Mouse (Mus musculus) embryonic facial prominence, embryonic 10.5 days (tissue): Measurements from ENCODE around the gene Lrrfip2. TPM values are rescaled to one million over a fixed set of nuclear protein-coding genes. Genes with fewer than 3 reads are reported as not detected.

ENCODE experiments used
- DNase-seq: peaks from one replicate; pipeline ENCODE4 v3.0.0-alpha.2; 2017; ENCODE audit warnings: low spot score
- H3K27ac ChIP-seq: fragments of 300-500 bp; sonication (generic); replicated peaks from 2 replicates; pipeline ENCODE4 v1.5.1; 2016; ENCODE audit warnings: mild to moderate bottlenecking
- H3K27me3 ChIP-seq: fragments of 300-500 bp; sonication (generic); replicated peaks from 2 replicates; pipeline ENCODE4 v1.6.1; 2016; ENCODE audit warnings: low read depth, mild to moderate bottlenecking; ENCODE audit not compliant: poor library complexity, severe bottlenecking
- H3K36me3 ChIP-seq: fragments of 300-500 bp; sonication (generic); replicated peaks from 2 replicates; pipeline ENCODE4 v1.6.1; 2016; ENCODE audit warnings: mild to moderate bottlenecking, moderate library complexity
- H3K4me1 ChIP-seq: fragments of 300-500 bp; sonication (generic); 2 replicates; pipeline ENCODE4 v1.6.1; 2016
- H3K4me3 ChIP-seq: fragments of 300-500 bp; sonication (generic); 2 replicates; pipeline ENCODE4 v1.5.1; 2016; ENCODE audit warnings: mild to moderate bottlenecking, moderate library complexity
- H3K9me3 ChIP-seq: fragments of 300-500 bp; sonication (generic); 2 replicates; pipeline ENCODE4 v1.6.1; 2016; ENCODE audit warnings: mild to moderate bottlenecking
- WGBS: fragments of 180-500 bp; shearing (Covaris S2); methylation state at CpG from one replicate; pipeline ENCODE4 v1.1.7; 2016; 5-methylcytosine and 5-hydroxymethylcytosine counted together
- polyA plus RNA-seq: library from polyadenylated mRNA; unstranded; fragments of >200 nt; fragmentation: Nextera tagmentation; extraction: Ambion mirVana; gene quantifications from 2 replicates; pipeline ENCODE4 v1.2.1, GENCODE M21; 2016

Lrrfip2 gene
- polyA plus RNA-seq, 1 experiment from 2014 or later: 38.6 TPM

GRCm38 (mm10) chr9:111184929-111185328 is 67.5 kb downstream of the Lrrfip2 start:
- 47% methylated on average over 4 of the region's 4 CpGs for WGBS
- Histone ChIP-seq H3K4me3 (no peak overlapping the region), H3K4me1 (peaks cover 7% of the 10 kb centered on the region), H3K9me3 (no peaks in the 10 kb centered on the region), H3K27ac (no peak overlapping the region), H3K36me3 (peaks cover 13% of the 10 kb centered on the region), H3K27me3 (no peaks in the 10 kb centered on the region)
- peak; percentile 19 for DNase-seq

- DNase-seq: no peak
- 90% methylated on average over 6 of the region's 6 CpGs for WGBS
Observed at GRCm38 (mm10) chr9:111186861-111187260, 69.5 kb downstream of the Lrrfip2 start.

GRCm38 (mm10) chr9:111188731-111189130 is 71.3 kb downstream of the Lrrfip2 start:
- H3K9me3 ChIP-seq: no peaks in the 10 kb centered on the region
- no peak for DNase-seq
- H3K36me3 ChIP-seq: peaks cover 44% of the 10 kb centered on the region
- peaks cover 7% of the 10 kb centered on the region for H3K4me1 ChIP-seq
- no peak overlapping the region for H3K4me3 ChIP-seq
- no peaks in the 10 kb centered on the region for H3K27me3 ChIP-seq
- H3K27ac ChIP-seq: no peak overlapping the region
- WGBS: 91% methylated on average over 7 of the region's 7 CpGs

More at GRCm38 (mm10) chr9:111186861-111187260, 69.5 kb downstream of the Lrrfip2 start:
- Histone ChIP-seq H3K27me3 (no peaks in the 10 kb centered on the region), H3K27ac (no peak overlapping the region), H3K36me3 (peaks cover 30% of the 10 kb centered on the region), H3K4me3 (no peak overlapping the region), H3K9me3 (no peaks in the 10 kb centered on the region), H3K4me1 (peaks cover 7% of the 10 kb centered on the region)

- WGBS: 95% methylated on average over 2 of the region's 2 CpGs
Observed at GRCm38 (mm10) chr9:111193211-111193610, 75.8 kb downstream of the Lrrfip2 start.

GRCm38 (mm10) chr9:111197116-111197515 is 79.7 kb downstream of the Lrrfip2 start:
- H3K9me3 ChIP-seq: no peaks in the 10 kb centered on the region
- no peak for DNase-seq
- no peaks in the 10 kb centered on the region for H3K27me3 ChIP-seq
- H3K27ac ChIP-seq: no peak overlapping the region
- peaks cover 21% of the 10 kb centered on the region; the same call in 1 of the 2 replicates for H3K36me3 ChIP-seq
- no peaks in the 10 kb centered on the region for H3K4me1 ChIP-seq
- WGBS: 93% methylated on average over 3 of the region's 3 CpGs
- H3K4me3 ChIP-seq: no peak overlapping the region

More at GRCm38 (mm10) chr9:111193211-111193610, 75.8 kb downstream of the Lrrfip2 start:
- no peak overlapping the region for H3K27ac ChIP-seq
- no peaks in the 10 kb centered on the region for H3K9me3 ChIP-seq
- H3K4me3 ChIP-seq: no peak overlapping the region
- no peaks in the 10 kb centered on the region for H3K27me3 ChIP-seq
- DNase-seq: no peak
- no peaks in the 10 kb centered on the region for H3K4me1 ChIP-seq
- H3K36me3 ChIP-seq: peaks cover 44% of the 10 kb centered on the region

GRCm38 (mm10) chr9:111197712-111198111 is 80.3 kb downstream of the Lrrfip2 start:
- WGBS: 96% methylated on average over 4 of the region's 4 CpGs
- H3K4me1 ChIP-seq: no peaks in the 10 kb centered on the region
- peaks cover 19% of the 10 kb centered on the region; the same call in 1 of the 2 replicates for H3K36me3 ChIP-seq
- no peaks in the 10 kb centered on the region for H3K27me3 ChIP-seq
- H3K4me3 ChIP-seq: no peak overlapping the region
- no peaks in the 10 kb centered on the region for H3K9me3 ChIP-seq
- no peak for DNase-seq
- H3K27ac ChIP-seq: no peak overlapping the region

GRCm38 (mm10) chr9:111198332-111198731 is 80.9 kb downstream of the Lrrfip2 start:
- Histone ChIP-seq H3K4me1 (no peaks in the 10 kb centered on the region), H3K27ac (no peak overlapping the region), H3K36me3 (peaks cover 16% of the 10 kb centered on the region; the same call in 1 of the 2 replicates), H3K4me3 (no peak overlapping the region), H3K9me3 (no peaks in the 10 kb centered on the region), H3K27me3 (no peaks in the 10 kb centered on the region)
- 89% methylated on average over 1 of the region's 1 CpGs for WGBS
- DNase-seq: no peak

GRCm38 (mm10) chr9:111200208-111200607 is 82.8 kb downstream of the Lrrfip2 start:
- DNase-seq: no peak
- H3K4me1 ChIP-seq: no peaks in the 10 kb centered on the region
- H3K27me3 ChIP-seq: no peaks in the 10 kb centered on the region
- H3K9me3 ChIP-seq: no peaks in the 10 kb centered on the region
- H3K36me3 ChIP-seq: peaks cover 12% of the 10 kb centered on the region; the same call in 1 of the 2 replicates
- no peak overlapping the region for H3K27ac ChIP-seq
- no peak overlapping the region for H3K4me3 ChIP-seq

GRCm38 (mm10) chr9:111204601-111205375 is 87.4 kb downstream of the Lrrfip2 start:
- no peak for DNase-seq
- WGBS: 79% methylated on average over 9 of the region's 9 CpGs
- Histone ChIP-seq H3K27me3 (no peaks in the 10 kb centered on the region), H3K36me3 (peaks cover 35% of the 10 kb centered on the region), H3K4me3 (no peak overlapping the region), H3K27ac (no peak overlapping the region), H3K9me3 (no peaks in the 10 kb centered on the region), H3K4me1 (peaks cover 3% of the 10 kb centered on the region; the same call in 1 of the 2 replicates)

GRCm38 (mm10) chr9:111207683-111208082 is 90.3 kb downstream of the Lrrfip2 start:
- no peaks in the 10 kb centered on the region for H3K27me3 ChIP-seq
- no peak overlapping the region for H3K27ac ChIP-seq
- H3K4me3 ChIP-seq: no peak overlapping the region
- WGBS: 68% methylated on average over 3 of the region's 3 CpGs
- no peak for DNase-seq
- H3K36me3 ChIP-seq: peaks cover 25% of the 10 kb centered on the region
- no peaks in the 10 kb centered on the region for H3K9me3 ChIP-seq
- peaks cover 3% of the 10 kb centered on the region; the same call in 1 of the 2 replicates for H3K4me1 ChIP-seq

GRCm38 (mm10) chr9:111208185-111208584 is 90.8 kb downstream of the Lrrfip2 start:
- no peak for DNase-seq
- Histone ChIP-seq H3K4me1 (peaks cover 7% of the 10 kb centered on the region; the same call in 1 of the 2 replicates), H3K4me3 (no peak overlapping the region), H3K36me3 (peaks cover 23% of the 10 kb centered on the region), H3K9me3 (no peaks in the 10 kb centered on the region), H3K27ac (no peak overlapping the region), H3K27me3 (no peaks in the 10 kb centered on the region)
- WGBS: 96% methylated on average over 3 of the region's 3 CpGs

- DNase-seq: no peak
- Histone ChIP-seq H3K36me3 (peaks cover 28% of the 10 kb centered on the region), H3K27me3 (no peaks in the 10 kb centered on the region), H3K9me3 (no peaks in the 10 kb centered on the region), H3K27ac (no peak overlapping the region), H3K4me1 (peaks cover 11% of the 10 kb centered on the region; the same call in 1 of the 2 replicates), H3K4me3 (no peak overlapping the region)
- 94% methylated on average over 7 of the region's 7 CpGs for WGBS
Observed at GRCm38 (mm10) chr9:111209158-111209699, 91.8 kb downstream of the Lrrfip2 start.

GRCm38 (mm10) chr9:111210412-111210811 is 93.0 kb downstream of the Lrrfip2 start:
- H3K36me3 ChIP-seq: peaks cover 38% of the 10 kb centered on the region
- no peaks in the 10 kb centered on the region for H3K27me3 ChIP-seq
- H3K4me3 ChIP-seq: no peak overlapping the region
- H3K9me3 ChIP-seq: no peaks in the 10 kb centered on the region
- no peak for DNase-seq
- WGBS: 93% methylated on average over 4 of the region's 4 CpGs
- peaks cover 10% of the 10 kb centered on the region; the same call in 1 of the 2 replicates for H3K4me1 ChIP-seq
- H3K27ac ChIP-seq: no peak overlapping the region
